Mouse (Mus musculus): ENCODE results near the gene Aoah. TPM values are rescaled to one million over a fixed set of nuclear protein-coding genes. Genes with fewer than 3 reads are reported as not detected.

Gene Aoah
- polyA plus RNA-seq (2012; rRNA removed), result 0.50 and 0.72 TPM in 2 replicates

DNA sequence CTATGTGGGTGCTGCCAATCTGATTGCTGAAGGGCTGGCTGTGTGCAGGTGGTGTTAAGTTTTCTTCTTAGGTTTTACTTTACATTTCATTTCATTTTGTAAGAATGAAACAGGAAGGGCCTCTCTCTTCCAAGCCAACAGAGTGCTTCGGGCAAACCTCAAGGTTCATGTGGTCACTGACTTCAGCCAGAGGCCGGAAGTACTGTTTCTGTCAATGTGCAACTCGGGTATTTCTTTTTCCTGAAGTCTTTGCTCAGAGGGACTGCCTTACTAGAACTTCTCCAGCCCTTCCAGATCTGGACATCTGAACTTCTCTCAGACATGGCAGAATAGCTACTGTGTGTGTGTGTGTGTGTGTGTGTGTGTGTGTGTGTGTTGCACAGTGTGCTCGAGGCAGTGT, at the start of gene Aoah:
Gene Aoah (plus strand): TSS at position 213 of the 400 bp plus-strand sequence.

DNA sequence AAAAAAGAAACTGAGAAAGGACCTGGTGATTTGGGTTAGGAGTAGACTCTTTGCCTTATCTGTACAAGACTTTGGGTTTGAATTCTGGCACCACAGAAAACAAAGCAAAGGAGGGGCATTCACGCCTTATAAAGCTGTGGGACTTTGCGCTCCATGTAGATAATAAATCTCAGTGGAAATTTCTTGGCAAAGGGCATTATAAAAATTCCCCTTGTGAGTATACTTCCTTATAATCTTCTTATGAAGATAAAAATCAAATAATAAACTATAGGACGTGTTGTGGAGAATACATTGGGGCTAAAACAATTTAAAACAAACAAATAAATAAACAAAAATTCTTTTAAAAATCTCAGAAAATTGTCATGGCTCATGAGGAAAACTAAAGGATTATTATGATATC, 280.9 kb downstream of the Aoah start, which contains the start of gene Olfr1370:
Gene Olfr1370 (minus strand): TSS at position 101 of the 400 bp plus-strand sequence.

Data from colon, adult 2 months (tissue).